Comparison of ENCODE assay signal across 8 mouse cellular contexts in genomic region chr3:33843801-33844632, GRCm38 (mm10). TPM values are rescaled to one million over a fixed set of nuclear protein-coding genes. Genes with fewer than 3 reads are reported as not detected.
A peak's percentile ranks its signal among the peaks of the same experiment; 100 is the strongest.
DNase-seq lines count a peak whose midpoint lies in the region; ATAC-seq and TF ChIP-seq lines count a peak whose summit lies in the region.

Gene Ccdc39, minus strand, starts transcription at chr3:33844310.

- no peak for TF ChIP-seq CTCF in G1E (IDR thresholded peaks at IDR 0.05; ENCODE audit: low read depth, low read length)
- TF ChIP-seq CTCF in liver, postnatal 0 days (IDR thresholded peaks at IDR 0.05; ENCODE audit: low read depth) = no peak

- intact Hi-C loops in heart, postnatal 25 days (cut with DNase I) = no loop called here

- no peak for TF ChIP-seq EP300 in liver, postnatal 0 days (IDR thresholded peaks at IDR 0.05; ENCODE audit: low read depth)

- no peak for DNase-seq in G1E (ENCODE audit: low spot score)
- DNase-seq in cerebellum, adult 11 months = peak; percentile 69
- peak; percentile 19 for DNase-seq in heart, postnatal 25 days (ENCODE audit: low spot score)
- DNase-seq in layer of hippocampus, adult 11-12 months (ENCODE audit: low spot score) = peak; percentile 82
- DNase-seq in liver, postnatal 0 days = peak; percentile 62
- DNase-seq in thymus, postnatal 14 days = peak; percentile 68

- peak within 1 kb of the TSS; percentile 77 for H3K9ac ChIP-seq in forebrain, embryonic 15.5 days (replicated peaks)
- 0 out of 2 replicates have a peak within 1 kb of the TSS, but pooled peaks have one; percentile 11 for H3K9ac ChIP-seq in liver, postnatal 0 days (replicated peaks)
- H3K9ac ChIP-seq in neural tube, embryonic 15.5 days (replicated peaks) = peak within 1 kb of the TSS; percentile 59

- no peaks in the 10 kb centered on the region for H3K27me3 ChIP-seq in G1E (ENCODE audit: insufficient read depth, low read length)
- H3K27me3 ChIP-seq in forebrain, embryonic 15.5 days = no peaks in the 10 kb centered on the region
- no peaks in the 10 kb centered on the region for H3K27me3 ChIP-seq in liver, postnatal 0 days (ENCODE audit: insufficient read depth, low read length)
- no peaks in the 10 kb centered on the region for H3K27me3 ChIP-seq in neural tube, embryonic 15.5 days (replicated peaks)

- peaks cover 48% of the 10 kb centered on the region for H3K4me1 ChIP-seq in G1E (ENCODE audit: insufficient read depth, low read depth, low read length)
- peaks cover 14% of the 10 kb centered on the region for H3K4me1 ChIP-seq in forebrain, embryonic 15.5 days
- H3K4me1 ChIP-seq in liver, postnatal 0 days (ENCODE audit: insufficient read depth) = peaks cover 5% of the 10 kb centered on the region
- peaks cover 9% of the 10 kb centered on the region; the same call in 1 of the 2 replicates for H3K4me1 ChIP-seq in neural tube, embryonic 15.5 days

- peak; percentile 51; the same call in 1 of the 2 replicates for ATAC-seq in G1E (ENCODE audit: extremely low read depth, insufficient number of reproducible peaks, low FRiP score, poor library complexity, severe bottlenecking)
- peak; percentile 98 for ATAC-seq in forebrain, embryonic 15.5 days (replicated peaks)
- ATAC-seq in liver, postnatal 0 days = peak; percentile 48; the same call in 1 of the 2 replicates
- ATAC-seq in neural tube, embryonic 15.5 days (ENCODE audit: low FRiP score) = peak; percentile 97

- no peaks in the 10 kb centered on the region for H3K36me3 ChIP-seq in G1E (replicated peaks)
- no peaks in the 10 kb centered on the region for H3K36me3 ChIP-seq in forebrain, embryonic 15.5 days
- no peaks in the 10 kb centered on the region for H3K36me3 ChIP-seq in liver, postnatal 0 days (replicated peaks; ENCODE audit: insufficient read depth, low read length)
- H3K36me3 ChIP-seq in neural tube, embryonic 15.5 days = no peaks in the 10 kb centered on the region

- WGBS in forebrain, embryonic 15.5 days = 1% methylated on average over 26 of the region's 26 CpGs
- WGBS in liver, postnatal 0 days (ENCODE audit: insufficient replicate concordance) = 9% methylated on average over 26 of the region's 26 CpGs
- WGBS in neural tube, embryonic 15.5 days = 4% methylated on average over 26 of the region's 26 CpGs

- peak within 1 kb of the TSS; percentile 95 for H3K4me2 ChIP-seq in forebrain, embryonic 15.5 days (replicated peaks)
- H3K4me2 ChIP-seq in liver, postnatal 0 days (ENCODE audit: low read depth, low read length) = peak within 1 kb of the TSS; percentile 78
- peak within 1 kb of the TSS; percentile 74 for H3K4me2 ChIP-seq in neural tube, embryonic 15.5 days

- no peaks in the 10 kb centered on the region for H3K9me3 ChIP-seq in G1E (replicated peaks)
- H3K9me3 ChIP-seq in forebrain, embryonic 15.5 days = no peaks in the 10 kb centered on the region
- H3K9me3 ChIP-seq in liver, postnatal 0 days (ENCODE audit: low read length) = no peaks in the 10 kb centered on the region
- H3K9me3 ChIP-seq in neural tube, embryonic 15.5 days (replicated peaks) = no peaks in the 10 kb centered on the region

- H3K4me3 ChIP-seq in G1E (ENCODE audit: low read depth, low read length) = peak within 1 kb of the TSS; percentile 69
- peak within 1 kb of the TSS; percentile 63 for H3K4me3 ChIP-seq in forebrain, embryonic 15.5 days
- peak within 1 kb of the TSS; percentile 36 for H3K4me3 ChIP-seq in liver, postnatal 0 days (ENCODE audit: low read depth, low read length)
- H3K4me3 ChIP-seq in neural tube, embryonic 15.5 days (replicated peaks) = peak within 1 kb of the TSS; percentile 54

- H3K27ac ChIP-seq in forebrain, embryonic 15.5 days (replicated peaks) = peak within 1 kb of the TSS; percentile 85
- no peak within 1 kb of the TSS for H3K27ac ChIP-seq in liver, postnatal 0 days (ENCODE audit: low read depth)
- H3K27ac ChIP-seq in neural tube, embryonic 15.5 days (replicated peaks) = peak within 1 kb of the TSS; percentile 71

RNA-seq across cellular contexts. Expression of gene Ccdc39, which starts in this region (rescaled TPM):
- total RNA-seq in G1E (2014; fragmentation: Nextera tagmentation) (8.2 and 13.7 TPM in 2 replicates), G1E (2017) (4.1 and 5.1 TPM in 2 replicates)
- 0.14 and 0.17 TPM in 2 replicates for polyA plus RNA-seq in G1E (2012)
- polyA plus RNA-seq in forebrain, embryonic 15.5 days (2015; fragmentation: Nextera tagmentation; extraction: Ambion mirVana) = 11.4 and 15.1 TPM in 2 replicates
- under 1 TPM; 0.17 to 0.26 TPM for total RNA-seq in heart, postnatal 25 days (2021)
- 0.08 and 0.12 TPM in 2 replicates for polyA plus RNA-seq in liver, postnatal 0 days (2015; fragmentation: Nextera tagmentation; extraction: Ambion mirVana)
- polyA plus RNA-seq in neural tube, embryonic 15.5 days (2015; fragmentation: Nextera tagmentation; extraction: Ambion mirVana) = 13.1 and 13.3 TPM in 2 replicates

Comparison
In these comparisons a context has a peak if more than half of its experiments do, and no peak if none do; other contexts are left out.
1. RNA of gene Ccdc39 (total RNA-seq): 4.1 to 13.7 TPM in G1E; 0.17 to 0.26 TPM in heart, postnatal 25 days; every median in the first group is over 4 times any median in the second.
2. RNA of gene Ccdc39 (polyA plus RNA-seq): 11.4 to 15.1 TPM in forebrain, embryonic 15.5 days and 13.1 to 13.3 TPM in neural tube, embryonic 15.5 days; 0.14 to 0.17 TPM in G1E and 0.08 to 0.12 TPM in liver, postnatal 0 days; every median in the first group is over 10 times any median in the second.
3. Peak in DNase-seq in heart, postnatal 25 days; RNA of the gene not detected or under 1 TPM.
4. Peak in DNase-seq, ATAC-seq, H3K4me3 ChIP-seq, H3K9ac ChIP-seq and H3K4me2 ChIP-seq in liver, postnatal 0 days; RNA of the gene not detected or under 1 TPM.
5. ATAC-seq: peak in every context shown above with its lines; median percentile 98 in forebrain, embryonic 15.5 days; 97 in neural tube, embryonic 15.5 days; 51 in G1E; 48 in liver, postnatal 0 days.
6. H3K9ac ChIP-seq: peak in every context shown above with its lines; median percentile 77 in forebrain, embryonic 15.5 days; 59 in neural tube, embryonic 15.5 days; 11 in liver, postnatal 0 days.
7. Peak in every context shown above with its lines, with median percentiles within 50 percentile points of each other: H3K4me3 ChIP-seq and H3K4me2 ChIP-seq.